ENCODE assay signal across 15 mouse cellular contexts in genomic region chr4:118500171-118500724, GRCm38 (mm10). TPM values are rescaled to one million over a fixed set of nuclear protein-coding genes. Genes with fewer than 3 reads are reported as not detected.
DNase-seq lines count a peak whose midpoint lies in the region; ATAC-seq lines count a peak whose summit lies in the region.
"Had no signal": no experiment of that assay in that cellular context is flagged by ENCODE, and none has a peak within 500 bp of the region (broad histone marks: within the 10 kb centered on the region; RNA-seq: fewer than 3 reads in every experiment).

No protein-coding gene starts in this region.

- intact Hi-C loops in left cerebral cortex, postnatal 36 days (cut with DNase I) = no loop called here

- peak overlapping the region; percentile 70 for H3K27ac ChIP-seq in brown adipose tissue, adult 24 weeks (replicated peaks; ENCODE audit: low read depth, low read length)
- no peak overlapping the region for H3K27ac ChIP-seq in hindbrain, embryonic 11.5 days (ENCODE audit: low read depth, low read length)
- H3K27ac ChIP-seq: hindbrain, embryonic 13.5 days; lung, embryonic 15.5 days; neural tube, embryonic 13.5 days had no signal

- H3K4me1 ChIP-seq in brown adipose tissue, adult 24 weeks (ENCODE audit: control insufficient read depth, insufficient read depth, insufficient read length, low read length) = peaks cover 9% of the 10 kb centered on the region; the same call in 1 of the 2 replicates
- no peaks in the 10 kb centered on the region for H3K4me1 ChIP-seq in hindbrain, embryonic 11.5 days (replicated peaks; ENCODE audit: control insufficient read depth, insufficient read depth, low read length)
- H3K4me1 ChIP-seq: hindbrain, embryonic 13.5 days; lung, embryonic 15.5 days; neural tube, embryonic 13.5 days had no signal

- H3K27me3 ChIP-seq in hindbrain, embryonic 11.5 days (ENCODE audit: control insufficient read depth, insufficient read depth, low read length) = no peaks in the 10 kb centered on the region
- H3K27me3 ChIP-seq: hindbrain, embryonic 13.5 days; lung, embryonic 15.5 days; neural tube, embryonic 13.5 days had no signal

- no peaks in the 10 kb centered on the region for H3K36me3 ChIP-seq in hindbrain, embryonic 11.5 days (ENCODE audit: control insufficient read depth, insufficient read depth, low read length)
- H3K36me3 ChIP-seq: hindbrain, embryonic 13.5 days; lung, embryonic 15.5 days; neural tube, embryonic 13.5 days had no signal

- ATAC-seq in hindbrain, embryonic 11.5 days (ENCODE audit: low FRiP score) = no peak

- no peak overlapping the region for H3K4me3 ChIP-seq in brown adipose tissue, adult 24 weeks (ENCODE audit: insufficient read depth, low read depth, low read length)
- H3K4me3 ChIP-seq in hindbrain, embryonic 11.5 days (ENCODE audit: low read depth, low read length) = no peak overlapping the region
- H3K4me3 ChIP-seq: erythroblast, embryonic 14.5 days; hindbrain, embryonic 13.5 days; lung, embryonic 15.5 days; neural tube, embryonic 13.5 days had no signal

- WGBS in hindbrain, embryonic 11.5 days = 52% methylated on average over 6 of the region's 6 CpGs

- H3K9me3 ChIP-seq in hindbrain, embryonic 11.5 days (ENCODE audit: control insufficient read depth, low read length) = no peaks in the 10 kb centered on the region
- H3K9me3 ChIP-seq: hindbrain, embryonic 13.5 days; lung, embryonic 15.5 days; neural tube, embryonic 13.5 days had no signal

- DNase-seq in adrenal gland, postnatal 36 days = peak; percentile 5 to 40
- DNase-seq in adrenal gland, postnatal 4 days (ENCODE audit: low spot score in 2 of 2) = no peak
- peak; percentile 24 to 26 for DNase-seq in left cerebral cortex, postnatal 36 days (ENCODE audit: low spot score in 2 of 2)
- no peak for DNase-seq in left cerebral cortex, adult 8-10 months (ENCODE audit: low spot score in 2 of 2)
- peak; percentile 65 to 82 for DNase-seq in kidney, postnatal 25 days
- no peak for DNase-seq in hindbrain, embryonic 11.5 days (ENCODE audit: low spot score)
- DNase-seq in cerebellum, adult 9-10 months = no peak
- DNase-seq: midbrain, embryonic 14.5 days had no signal

- no peak overlapping the region for H3K9ac ChIP-seq in hindbrain, embryonic 11.5 days (ENCODE audit: low read depth, low read length)
- H3K9ac ChIP-seq: hindbrain, embryonic 13.5 days; lung, embryonic 15.5 days; neural tube, embryonic 13.5 days had no signal

- H3K4me2 ChIP-seq in hindbrain, embryonic 11.5 days (replicated peaks; ENCODE audit: low read depth, low read length) = no peak overlapping the region
- H3K4me2 ChIP-seq: hindbrain, embryonic 13.5 days; lung, embryonic 15.5 days; neural tube, embryonic 13.5 days had no signal

RNA-seq across cellular contexts. Expression of gene Tie1, which starts 10.4 kb away (rescaled TPM):
- total RNA-seq in adrenal gland, postnatal 36 days (2021) = 10 to 100 TPM; 31.9 to 61.4 TPM
- total RNA-seq in adrenal gland, postnatal 4 days (2021) = 10 to 100 TPM; 55.6 to 56.8 TPM
- total RNA-seq in left cerebral cortex, postnatal 36 days (2021) = 1 to 10 TPM; 7.8 to 8.6 TPM
- 1 to 10 TPM; 6.6 to 9.4 (median 8.3) TPM for total RNA-seq in left cerebral cortex, adult 8-10 months (2022)
- polyA plus RNA-seq in brown adipose tissue, adult 24 weeks (2012; ENCODE audit: insufficient read depth, insufficient read length, missing spikeins) = 8.1 and 18.8 TPM in 2 replicates
- 8.8 and 12.2 TPM in 2 replicates for polyA plus RNA-seq in hindbrain, embryonic 11.5 days (2014; fragmentation: Nextera tagmentation; extraction: Ambion mirVana)

RNA-seq across cellular contexts. Expression of gene 2610528J11Rik, which starts 26.6 kb away (rescaled TPM):
- not detected for total RNA-seq in adrenal gland, postnatal 36 days (2021)
- 1 to 10 TPM; 1.1 to 5.1 TPM for total RNA-seq in adrenal gland, postnatal 4 days (2021)
- total RNA-seq in left cerebral cortex, postnatal 36 days (2021) = not detected
- total RNA-seq in left cerebral cortex, adult 8-10 months (2022) = not detected
- not detected in 2 replicates for polyA plus RNA-seq in brown adipose tissue, adult 24 weeks (2012; ENCODE audit: insufficient read depth, insufficient read length, missing spikeins)
- 0.77 and 2.1 TPM in 2 replicates for polyA plus RNA-seq in hindbrain, embryonic 11.5 days (2014; fragmentation: Nextera tagmentation; extraction: Ambion mirVana)
- total RNA-seq: gastrocnemius, adult 18-20 months; left cerebral cortex, postnatal 10 days had no signal
- polyA plus RNA-seq: hindbrain, embryonic 13.5 days; midbrain, embryonic 14.5 days; neural tube, embryonic 13.5 days had no signal

RNA-seq across cellular contexts. Expression of gene Mpl, which starts 42.9 kb away (rescaled TPM):
- under 1 TPM in 1 of 2 experiments, not detected in 1; 0.13 TPM for total RNA-seq in adrenal gland, postnatal 36 days (2021)
- under 1 TPM; 0.17 to 0.54 TPM for total RNA-seq in adrenal gland, postnatal 4 days (2021)
- under 1 TPM; 0.79 to 0.94 TPM for total RNA-seq in left cerebral cortex, postnatal 36 days (2021)
- total RNA-seq in left cerebral cortex, adult 8-10 months (2022) = under 1 TPM; 0.40 to 0.82 (median 0.59) TPM
- not detected in 2 replicates for polyA plus RNA-seq in brown adipose tissue, adult 24 weeks (2012; ENCODE audit: insufficient read depth, insufficient read length, missing spikeins)
- polyA plus RNA-seq in hindbrain, embryonic 11.5 days (2014; fragmentation: Nextera tagmentation; extraction: Ambion mirVana) = 1.3 and 1.5 TPM in 2 replicates
- total RNA-seq: gastrocnemius, adult 18-20 months had no signal
- polyA plus RNA-seq: midbrain, embryonic 14.5 days had no signal

RNA-seq across cellular contexts. Expression of gene Tmem125, which starts 43.6 kb away (rescaled TPM):
- total RNA-seq in adrenal gland, postnatal 36 days (2021) = not detected
- total RNA-seq in adrenal gland, postnatal 4 days (2021) = 1 to 10 TPM; 1.2 to 1.9 TPM
- 10 to 100 TPM in 1 of 2 experiments, 1 to 10 TPM in 1; 6.6 to 14.5 TPM for total RNA-seq in left cerebral cortex, postnatal 36 days (2021)
- total RNA-seq in left cerebral cortex, adult 8-10 months (2022) = 10 to 100 TPM; 10.0 to 14.0 (median 11.1) TPM
- not detected in 2 replicates for polyA plus RNA-seq in brown adipose tissue, adult 24 weeks (2012; ENCODE audit: insufficient read depth, insufficient read length, missing spikeins)
- polyA plus RNA-seq in hindbrain, embryonic 11.5 days (2014; fragmentation: Nextera tagmentation; extraction: Ambion mirVana) = 0.40 and 0.46 TPM in 2 replicates
- total RNA-seq: gastrocnemius, adult 18-20 months had no signal
- polyA plus RNA-seq: erythroblast, embryonic 14.5 days; midbrain, embryonic 14.5 days; neural tube, embryonic 13.5 days had no signal

Comparison
In these comparisons a context has a peak if more than half of its experiments do, and no peak if none do; other contexts are left out.
1. DNase-seq: peak in adrenal gland, postnatal 36 days (2 of 2), left cerebral cortex, postnatal 36 days (2 of 2) and kidney, postnatal 25 days (2 of 2); none in adrenal gland, postnatal 4 days (0 of 2), left cerebral cortex, adult 8-10 months (0 of 2), hindbrain, embryonic 11.5 days (single experiment) and cerebellum, adult 9-10 months (single experiment).